Mouse (Mus musculus) midbrain, embryonic 10.5 days (tissue): ENCODE results near the gene Med16. TPM values are rescaled to one million over a fixed set of nuclear protein-coding genes. Genes with fewer than 3 reads are reported as not detected.
"Not testable (repeated sequence)": the region's sequence is repeated elsewhere in the genome, so short reads cannot be mapped to it uniquely, and the experiment has no call there.

Experiments used
- DNase-seq: peaks from one replicate; pipeline ENCODE4 v3.0.0-alpha.2; 2017; ENCODE audit warnings: low spot score
- H3K27ac ChIP-seq: fragments of 300-500 bp; sonication (generic); replicated peaks from 2 replicates; pipeline ENCODE4 v1.5.1; 2016; ENCODE audit warnings: mild to moderate bottlenecking
- H3K27me3 ChIP-seq: fragments of 300-500 bp; sonication (generic); 2 replicates; pipeline ENCODE4 v1.6.1; 2016; ENCODE audit warnings: low read depth, mild to moderate bottlenecking; ENCODE audit not compliant: poor library complexity, severe bottlenecking
- H3K36me3 ChIP-seq: fragments of 300-500 bp; sonication (generic); 2 replicates; pipeline ENCODE4 v1.6.1; 2016; ENCODE audit warnings: mild to moderate bottlenecking, moderate library complexity
- H3K4me1 ChIP-seq: fragments of 300-500 bp; sonication (generic); 2 replicates; pipeline ENCODE4 v1.6.1; 2016
- H3K4me3 ChIP-seq: fragments of 300-500 bp; sonication (generic); 2 replicates; pipeline ENCODE4 v1.5.1; 2016; ENCODE audit warnings: mild to moderate bottlenecking, moderate library complexity
- H3K9me3 ChIP-seq: fragments of 300-500 bp; sonication (generic); replicated peaks from 2 replicates; pipeline ENCODE4 v1.6.1; 2016; ENCODE audit warnings: mild to moderate bottlenecking
- WGBS: fragments of 180-500 bp; shearing (Covaris S2); methylation state at CpG from one replicate; pipeline ENCODE4 v1.1.7; 2016; 5-methylcytosine and 5-hydroxymethylcytosine counted together
- polyA plus RNA-seq: library from polyadenylated mRNA; unstranded; fragments of >200 nt; fragmentation: Nextera tagmentation; extraction: Ambion mirVana; gene quantifications from 2 replicates; pipeline ENCODE4 v1.2.1, GENCODE M21; 2016

Gene Med16
- polyA plus RNA-seq, 1 experiment from 2014 or later: 69.8 TPM

DNA sequence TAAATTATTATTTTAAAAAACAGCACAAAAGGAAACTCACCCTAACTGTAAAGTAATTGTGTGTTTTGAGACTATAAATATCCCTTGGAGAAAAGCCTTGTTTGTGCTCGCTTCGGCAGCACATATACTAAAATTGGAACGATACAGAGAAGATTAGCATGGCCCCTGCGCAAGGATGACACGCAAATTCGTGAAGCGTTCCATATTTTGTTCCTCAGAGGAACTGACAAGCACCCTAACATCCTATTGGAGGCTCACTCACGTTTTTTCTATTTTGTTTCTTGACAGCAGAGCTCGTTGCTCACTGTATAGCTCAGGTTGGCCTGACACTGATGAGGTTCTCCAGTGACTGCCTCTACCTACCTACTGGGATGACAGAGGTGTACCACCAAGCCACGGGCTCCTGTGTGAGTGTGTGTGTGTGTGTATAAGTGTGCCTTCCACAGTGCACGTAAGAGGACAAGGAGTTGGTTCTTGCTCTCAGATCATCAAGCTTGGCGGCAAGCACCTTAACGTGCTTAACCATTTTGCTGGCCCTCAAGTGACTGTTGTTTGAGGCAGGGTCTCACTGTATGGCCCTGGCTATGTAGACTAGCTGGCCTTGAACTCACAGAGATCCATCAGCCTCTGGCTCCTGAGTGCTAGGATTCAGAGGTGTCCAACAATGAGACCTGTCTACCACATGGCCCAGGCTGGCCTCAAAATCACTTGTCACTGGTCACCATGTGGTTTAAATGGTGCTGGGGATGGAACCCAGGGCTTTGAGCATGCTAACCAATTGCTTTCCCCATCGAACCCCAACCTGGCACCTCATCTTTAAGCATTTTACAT is 584 bp upstream of the Med16 start:
- Histone ChIP-seq H3K4me3 (peak overlapping the region; percentile 83), H3K4me1 (peaks cover 31% of the 10 kb centered on the region), H3K36me3 (peaks cover 62% of the 10 kb centered on the region), H3K9me3 (no peaks in the 10 kb centered on the region), H3K27me3 (peaks cover 14% of the 10 kb centered on the region), H3K27ac (peak overlapping the region; percentile 100)
- 25% methylated on average over 14 of the region's 14 CpGs for WGBS
- peak; percentile 57 for DNase-seq

DNA sequence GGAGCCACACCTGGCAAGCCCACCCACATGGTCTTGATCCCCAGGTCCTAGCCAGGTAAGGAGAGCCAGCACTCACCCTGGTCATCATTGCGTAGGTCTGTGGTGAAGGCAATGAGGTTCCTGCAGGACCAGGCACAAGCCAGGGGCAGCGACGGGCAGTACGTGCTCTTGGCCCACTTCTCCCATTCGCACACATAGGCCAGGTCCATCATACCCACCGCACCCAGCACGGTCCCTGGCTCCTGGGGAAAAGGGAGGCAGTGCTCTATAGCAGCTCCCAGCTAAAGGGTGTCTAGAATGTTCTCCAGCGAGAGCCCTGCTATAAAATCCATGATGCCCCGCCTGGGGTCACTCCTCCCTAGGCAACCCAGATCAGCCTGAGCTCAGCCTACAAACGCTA is 1.3 kb downstream of the Med16 start:
- no peak for DNase-seq
- Histone ChIP-seq H3K36me3 (peaks cover 71% of the 10 kb centered on the region), H3K4me1 (peaks cover 27% of the 10 kb centered on the region), H3K27ac (0 out of 2 replicates have a peak overlapping the region, but pooled peaks have one; percentile 100), H3K4me3 (peak overlapping the region; percentile 83; the same call in 1 of the 2 replicates), H3K27me3 (peaks cover 33% of the 10 kb centered on the region), H3K9me3 (no peaks in the 10 kb centered on the region)
- WGBS: 96% methylated on average over 10 of the region's 10 CpGs

DNA sequence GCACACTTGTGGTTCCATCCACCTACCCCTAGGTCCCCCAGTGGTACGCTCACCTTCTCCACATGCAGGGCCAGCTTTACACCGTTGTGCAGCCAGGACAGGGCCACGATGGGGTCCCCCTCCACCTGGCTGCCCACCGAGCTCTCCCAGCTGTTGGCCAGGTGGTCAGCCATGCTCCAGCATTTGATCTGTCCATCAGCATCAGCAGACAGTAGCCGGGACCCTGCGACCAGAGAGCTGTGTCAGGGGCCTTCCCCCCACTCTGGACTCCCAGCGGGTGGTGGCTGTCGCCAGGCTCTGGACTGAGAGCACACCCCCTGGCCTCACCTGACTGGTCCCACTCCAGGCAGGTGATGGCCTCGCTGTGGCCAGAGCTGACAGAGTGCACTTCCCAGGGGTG is 2.0 kb downstream of the Med16 start:
- Histone ChIP-seq H3K36me3 (peaks cover 70% of the 10 kb centered on the region), H3K4me1 (peaks cover 32% of the 10 kb centered on the region), H3K27ac (no peak overlapping the region), H3K27me3 (peaks cover 39% of the 10 kb centered on the region), H3K9me3 (no peaks in the 10 kb centered on the region), H3K4me3 (no peak overlapping the region)
- DNase-seq: no peak
- 91% methylated on average over 9 of the region's 9 CpGs for WGBS

DNA sequence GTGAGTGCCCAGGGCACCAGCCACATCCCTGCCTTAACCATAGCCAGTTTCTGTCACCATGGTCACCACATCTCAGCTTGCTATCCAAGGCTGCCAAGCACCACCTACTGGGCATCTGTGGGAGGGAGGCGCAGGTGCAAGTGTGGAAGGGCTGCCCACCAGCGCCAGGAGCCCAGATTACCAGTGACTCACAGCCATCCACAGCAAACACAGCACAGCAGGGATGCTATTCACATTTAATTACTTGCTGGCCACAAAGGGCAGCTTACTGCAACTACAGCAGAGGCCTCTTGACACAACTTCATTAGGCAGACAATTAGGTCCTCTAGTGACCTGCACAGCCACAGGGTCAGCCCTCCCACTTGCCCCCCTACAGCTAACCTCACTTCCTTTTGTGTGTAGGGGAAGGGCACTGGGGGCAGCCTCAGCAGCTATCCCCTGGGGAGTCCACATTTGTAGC is 7.7 kb downstream of the Med16 start:
- no peak overlapping the region for H3K27ac ChIP-seq

GRCm38 (mm10) chr10:79897316-79898245 is 11.1 kb downstream of the Med16 start:
- 54% methylated on average over 20 of the region's 20 CpGs for WGBS
- Histone ChIP-seq H3K9me3 (no peaks in the 10 kb centered on the region), H3K36me3 (peaks cover 74% of the 10 kb centered on the region), H3K27me3 (peaks cover 69% of the 10 kb centered on the region), H3K4me3 (no peak overlapping the region), H3K27ac (no peak overlapping the region), H3K4me1 (peaks cover 32% of the 10 kb centered on the region)
- DNase-seq: no peak

More for the DNA sequence above, 7.7 kb downstream of the Med16 start:
- DNase-seq: peak; percentile 51
- H3K4me3 ChIP-seq: no peak overlapping the region
- H3K4me1 ChIP-seq: peaks cover 33% of the 10 kb centered on the region
- WGBS: 13% methylated on average over 2 of the region's 2 CpGs
- H3K9me3 ChIP-seq: no peaks in the 10 kb centered on the region
- H3K27me3 ChIP-seq: peaks cover 82% of the 10 kb centered on the region
- H3K36me3 ChIP-seq: peaks cover 86% of the 10 kb centered on the region

DNA sequence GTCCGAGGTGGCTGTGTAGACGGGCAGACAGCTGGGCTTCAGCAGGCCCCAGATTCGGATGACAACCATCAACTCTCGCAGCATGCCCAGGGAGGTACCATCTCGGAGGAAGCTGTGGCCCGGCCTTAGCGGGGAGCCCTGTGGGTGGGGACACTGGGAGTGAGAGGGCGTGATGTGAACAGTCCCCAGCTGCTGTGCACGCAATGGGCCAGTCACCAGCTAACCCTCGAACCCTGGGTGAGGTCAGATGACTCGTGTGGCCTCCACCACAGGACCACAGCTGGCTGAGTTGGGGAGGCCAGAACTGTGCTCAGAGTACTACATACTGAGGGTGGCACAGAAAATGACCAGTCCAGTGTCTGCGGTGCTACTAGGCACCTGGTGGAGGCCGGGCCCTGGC is 11.9 kb downstream of the Med16 start:
- Histone ChIP-seq H3K36me3 (peaks cover 68% of the 10 kb centered on the region), H3K27me3 (peaks cover 62% of the 10 kb centered on the region)
- 92% methylated on average over 13 of the region's 13 CpGs for WGBS

GRCm38 (mm10) chr10:79896306-79896705 is 12.4 kb downstream of the Med16 start:
- no peak for DNase-seq
- Histone ChIP-seq H3K4me1 (peaks cover 21% of the 10 kb centered on the region), H3K36me3 (peaks cover 62% of the 10 kb centered on the region), H3K27me3 (peaks cover 60% of the 10 kb centered on the region), H3K9me3 (no peaks in the 10 kb centered on the region), H3K27ac (no peak overlapping the region), H3K4me3 (no peak overlapping the region)
- 95% methylated on average over 16 of the region's 16 CpGs for WGBS

More for the DNA sequence above, 11.9 kb downstream of the Med16 start:
- peaks cover 26% of the 10 kb centered on the region for H3K4me1 ChIP-seq
- no peaks in the 10 kb centered on the region for H3K9me3 ChIP-seq
- H3K4me3 ChIP-seq: no peak overlapping the region
- DNase-seq: no peak
- no peak overlapping the region for H3K27ac ChIP-seq

DNA sequence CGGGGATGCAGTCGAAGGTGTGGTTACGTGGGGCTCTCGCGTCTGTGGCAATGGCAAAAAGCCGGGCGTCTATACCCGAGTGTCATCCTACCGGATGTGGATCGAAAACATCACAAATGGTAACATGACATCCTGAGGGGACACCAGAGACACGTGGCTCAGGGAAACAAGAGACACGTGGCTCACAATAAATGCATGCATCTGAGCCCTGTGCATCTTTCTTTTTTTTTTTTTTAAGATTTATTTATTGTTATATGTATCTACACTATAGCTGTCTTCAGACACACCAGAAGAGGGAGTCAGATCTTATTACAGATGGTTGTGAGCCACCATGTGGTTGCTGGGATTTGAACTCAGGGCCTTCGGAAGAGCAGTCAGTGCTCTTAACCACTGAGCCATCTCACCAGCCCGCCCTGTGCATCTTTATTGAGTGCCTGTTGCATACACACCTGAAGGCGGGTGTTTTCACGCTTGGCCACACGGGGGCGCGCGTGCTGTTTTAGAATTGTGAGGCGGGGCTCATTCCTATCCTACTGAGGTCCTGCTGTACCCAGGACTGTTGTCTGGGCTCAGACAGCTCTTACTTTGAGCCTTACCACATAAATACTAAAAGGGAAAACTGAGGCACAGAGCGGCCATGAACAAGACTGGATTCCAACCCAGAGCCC is 16.1 kb downstream of the Med16 start:
- 47% methylated on average over 22 of the region's 22 CpGs for WGBS
- not testable (repeated sequence) for H3K4me3 ChIP-seq, H3K9me3 ChIP-seq, H3K27ac ChIP-seq, H3K4me1 ChIP-seq
- peaks cover 46% of the 10 kb centered on the region for H3K27me3 ChIP-seq
- H3K36me3 ChIP-seq: peaks cover 37% of the 10 kb centered on the region
- DNase-seq: peak; percentile 84

DNA sequence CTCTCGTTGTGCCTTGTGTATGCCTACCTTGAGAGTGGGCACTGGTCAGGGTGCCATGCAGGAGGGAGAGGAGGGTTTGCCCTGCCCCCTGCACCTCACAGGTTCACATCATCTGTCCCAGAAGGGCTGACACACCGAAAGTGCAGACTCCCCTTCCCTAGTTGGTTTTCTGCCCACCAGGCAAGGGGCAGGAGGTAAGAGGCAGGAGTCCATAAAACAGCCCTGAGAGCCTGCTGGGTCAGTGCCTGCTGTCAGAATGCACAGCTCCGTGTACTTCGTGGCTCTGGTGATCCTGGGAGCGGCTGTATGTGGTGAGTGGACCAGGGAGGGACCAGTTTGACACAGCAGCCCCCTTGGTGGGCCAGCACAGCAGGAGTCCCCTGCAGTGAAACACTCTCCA is 18.1 kb downstream of the Med16 start, which contains the start of gene Cfd:
TSS of gene Cfd (plus strand) at position 184 of the 400 bp plus-strand sequence.
- no peak within 1 kb of the TSS for H3K4me3 ChIP-seq
- no peak within 1 kb of the TSS for H3K27ac ChIP-seq
- H3K36me3 ChIP-seq: peaks cover 18% of the 10 kb centered on the region
- no peaks in the 10 kb centered on the region for H3K4me1 ChIP-seq
- DNase-seq: no peak
- H3K27me3 ChIP-seq: peaks cover 29% of the 10 kb centered on the region
- WGBS: 49% methylated on average over 5 of the region's 5 CpGs
- H3K9me3 ChIP-seq: no peaks in the 10 kb centered on the region

DNA sequence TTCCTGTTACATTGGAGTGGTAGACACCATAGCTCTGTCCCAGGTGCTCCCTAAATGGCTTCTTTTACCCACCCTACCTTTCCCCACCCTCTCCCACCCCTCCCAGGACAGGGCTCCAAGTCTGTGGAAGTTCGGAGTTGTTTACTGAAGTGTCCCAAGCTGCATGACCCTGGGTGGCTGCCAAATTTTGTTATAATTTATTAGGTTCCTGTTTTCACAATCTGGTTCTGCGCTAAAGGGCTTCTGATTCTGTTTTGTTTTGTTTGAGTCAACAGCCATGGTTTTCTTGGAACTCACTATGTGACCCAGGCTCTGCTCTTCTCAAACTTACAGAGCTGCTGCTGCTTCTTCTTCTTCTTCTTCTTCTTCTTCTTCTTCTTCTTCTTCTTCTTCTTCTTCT is 19.3 kb downstream of the Med16 start:
- H3K9me3 ChIP-seq: no peaks in the 10 kb centered on the region
- peaks cover 6% of the 10 kb centered on the region; the same call in 1 of the 2 replicates for H3K36me3 ChIP-seq
- H3K4me1 ChIP-seq: no peaks in the 10 kb centered on the region
- no peak for DNase-seq
- peaks cover 29% of the 10 kb centered on the region for H3K27me3 ChIP-seq
- H3K27ac ChIP-seq: no peak overlapping the region
- H3K4me3 ChIP-seq: no peak overlapping the region
- WGBS: 97% methylated on average over 2 of the region's 2 CpGs

GRCm38 (mm10) chr10:79886611-79887010 is 22.1 kb downstream of the Med16 start:
- DNase-seq: no peak
- H3K4me1 ChIP-seq: peaks cover 21% of the 10 kb centered on the region
- H3K27ac ChIP-seq: no peak overlapping the region
- no peaks in the 10 kb centered on the region for H3K36me3 ChIP-seq
- WGBS: 84% methylated on average over 8 of the region's 8 CpGs
- H3K4me3 ChIP-seq: no peak overlapping the region
- no peaks in the 10 kb centered on the region for H3K9me3 ChIP-seq
- H3K27me3 ChIP-seq: peaks cover 52% of the 10 kb centered on the region

GRCm38 (mm10) chr10:79886054-79886453 is 22.7 kb downstream of the Med16 start, which contains the start of gene Elane:
TSS of gene Elane (plus strand) at chr10:79886247.
- H3K4me1 ChIP-seq: peaks cover 21% of the 10 kb centered on the region
- no peak for DNase-seq
- H3K27ac ChIP-seq: no peak within 1 kb of the TSS
- no peaks in the 10 kb centered on the region for H3K9me3 ChIP-seq
- no peak within 1 kb of the TSS for H3K4me3 ChIP-seq
- WGBS: 88% methylated on average over 6 of the region's 6 CpGs
- peaks cover 54% of the 10 kb centered on the region for H3K27me3 ChIP-seq
- H3K36me3 ChIP-seq: no peaks in the 10 kb centered on the region
